Mouse (Mus musculus) cerebellum, adult (tissue): Measurements from ENCODE around the gene Npc1l1.

Source experiments
- ATAC-seq: cut with Nextera tagmentation; 2 replicates; pipeline ENCODE4 v1.9.2; 2017; ENCODE audit warnings: mild to moderate bottlenecking, moderate library complexity, mixed read lengths; ENCODE audit not compliant: insufficient number of reproducible peaks, low FRiP score, low TSS enrichment

The Npc1l1 gene

DNA sequence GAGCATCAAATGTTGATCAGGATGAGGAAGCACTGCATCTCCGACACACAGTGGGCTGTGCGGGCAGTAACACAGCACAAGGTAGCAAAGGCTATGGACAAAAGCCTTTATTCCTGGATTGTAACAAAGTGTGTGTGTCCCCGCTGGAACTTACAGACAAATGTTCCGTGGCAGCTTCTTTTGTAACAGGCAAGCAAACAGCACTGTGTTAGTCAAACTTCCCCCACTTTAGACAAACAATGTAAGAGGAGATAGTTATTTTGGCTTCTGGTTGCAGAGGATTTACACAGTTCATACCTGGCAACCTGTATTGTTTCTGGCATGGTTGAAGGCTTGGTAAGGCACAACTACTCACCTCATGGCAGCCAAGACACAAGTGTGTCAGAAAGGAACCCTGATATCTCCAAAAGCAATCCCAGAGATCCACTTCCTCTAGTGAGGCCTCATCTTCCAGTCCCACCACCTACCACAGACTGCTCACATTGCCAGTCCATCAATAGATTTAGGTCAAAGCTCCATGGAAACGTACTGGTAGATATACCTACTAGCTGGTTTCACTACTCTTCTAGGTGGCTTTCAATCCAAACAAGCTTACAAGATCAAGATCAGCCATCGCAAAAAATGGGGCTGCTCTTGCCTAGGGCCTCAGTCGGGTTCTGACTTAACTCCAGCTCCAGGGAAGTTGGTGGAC is 64.4 kb downstream of the Npc1l1 start:
- ATAC-seq: no peak

DNA sequence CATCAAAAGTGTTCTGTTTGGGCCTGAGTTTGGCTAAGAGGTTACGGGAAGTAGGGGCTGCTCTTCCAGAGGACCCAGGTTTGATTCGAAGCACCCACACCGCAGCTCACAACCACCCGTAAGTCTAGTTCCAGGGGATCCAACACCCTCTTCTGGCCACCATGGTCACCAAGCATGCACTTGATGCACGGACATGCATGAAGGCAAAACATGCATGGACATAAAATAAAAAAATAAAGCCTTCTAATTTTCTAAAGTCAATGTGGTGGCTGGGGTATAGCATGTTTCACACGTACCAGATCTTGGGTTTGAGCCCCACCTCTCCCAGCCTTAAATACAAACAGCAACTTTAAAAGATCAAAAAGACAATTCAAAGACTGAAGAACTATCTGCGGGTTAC is 65.2 kb downstream of the Npc1l1 start:
- ATAC-seq: no peak

DNA sequence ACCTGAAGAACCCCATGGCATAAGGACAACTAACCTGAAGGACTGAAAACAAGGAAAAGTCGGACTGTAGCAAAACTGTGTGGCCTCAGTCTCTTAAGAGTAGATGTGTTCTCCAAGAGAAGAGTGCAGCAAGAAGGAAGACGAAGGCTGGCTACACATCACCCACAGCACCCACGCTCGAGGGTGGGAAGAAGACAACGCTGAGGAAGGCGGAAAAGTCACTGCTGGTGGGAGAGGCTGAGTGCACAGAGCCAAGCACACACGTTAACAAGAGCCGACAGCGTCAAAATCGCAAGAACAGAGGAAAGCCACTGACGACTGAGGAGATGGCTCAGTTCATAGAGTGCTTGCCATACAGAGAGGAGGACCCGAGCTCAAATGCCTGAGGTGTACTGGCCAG is 66.2 kb downstream of the Npc1l1 start:
- ATAC-seq: no peak

DNA sequence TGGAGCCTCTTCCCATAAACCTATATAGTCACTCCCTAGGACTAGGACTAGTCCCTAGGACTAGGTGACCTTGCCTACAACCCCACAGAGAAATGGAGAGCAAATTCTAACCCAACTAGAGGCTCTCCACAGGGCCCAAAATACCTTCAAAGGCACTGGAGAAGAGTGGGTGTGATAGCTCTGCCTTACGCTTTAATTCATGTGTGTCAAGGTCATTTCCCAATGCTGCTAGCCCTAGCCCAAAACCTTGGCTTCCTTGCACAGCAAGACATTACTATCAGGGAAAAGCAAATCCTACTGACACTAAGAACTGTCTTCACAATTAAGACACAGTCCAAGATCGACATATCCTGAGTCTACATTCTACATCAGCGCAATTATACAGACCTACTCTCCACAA is 66.9 kb downstream of the Npc1l1 start:
- no peak for ATAC-seq

DNA sequence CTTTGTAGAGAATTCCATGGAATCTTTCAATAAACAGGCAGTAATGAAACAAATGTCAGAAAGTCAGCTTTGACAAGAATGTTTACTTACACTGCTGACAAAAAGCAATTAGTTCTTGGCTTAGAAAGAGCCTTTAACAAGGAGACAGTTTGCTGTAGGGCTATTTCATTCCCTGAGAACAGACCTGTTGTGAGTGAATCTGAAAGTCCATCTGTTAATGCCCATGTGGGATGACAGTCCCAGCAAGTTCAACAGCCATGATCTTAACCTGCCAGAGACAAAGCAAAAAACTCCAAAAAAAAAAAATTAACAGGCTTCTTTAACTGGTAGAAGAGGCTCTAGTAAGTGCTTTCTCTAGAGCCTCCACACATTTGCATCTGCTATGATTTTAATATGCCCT is 68.4 kb downstream of the Npc1l1 start:
- 0 out of 2 replicates have a peak, but pooled peaks have one; percentile 58 for ATAC-seq
